Mouse (Mus musculus) Muller cell, postnatal 12 days (primary cell): Measurements from ENCODE around the gene Akr1c12.
A peak's percentile ranks its signal among the peaks of the same experiment; 100 is the strongest.
"Not testable (repeated sequence)": the region's sequence is repeated elsewhere in the genome, so short reads cannot be mapped to it uniquely, and the experiment has no call there.

ENCODE experiments used
- DNase-seq: peaks from one replicate; pipeline ENCODE4 v3.0.0-alpha.2; 2015; ENCODE audit errors: inconsistent ontology term

Gene Akr1c12

GRCm38 (mm10) chr13:4279284-4279683 is at the start of gene Akr1c12:
Akr1c12 (minus strand) TSS chr13:4279433.
- no peak for DNase-seq

DNA sequence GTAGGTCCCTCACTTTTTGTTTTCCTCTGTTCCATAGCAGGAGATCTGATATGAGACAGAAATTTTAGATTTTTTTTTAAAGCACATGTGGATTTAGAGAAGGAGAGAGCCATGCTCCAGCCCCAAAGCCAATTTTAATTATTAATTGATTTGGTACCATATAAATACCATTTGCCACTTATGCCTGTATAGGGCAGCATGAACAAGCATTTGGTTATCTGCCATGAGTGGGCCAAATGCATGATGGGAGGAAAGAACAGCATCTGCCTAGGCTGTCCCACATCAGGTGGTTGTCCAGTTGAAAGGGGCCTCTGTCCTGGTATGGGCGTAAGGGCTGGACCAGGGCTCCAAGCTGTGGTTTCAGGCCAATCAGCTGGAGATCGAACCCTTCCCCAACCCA is 39.5 kb upstream of the Akr1c12 start:
- no peak for DNase-seq

- no peak for DNase-seq
These were observed 34.7 kb upstream of the Akr1c12 start for GRCm38 (mm10) chr13:4313907-4314306.

- peak; percentile 73 for DNase-seq
These were observed 25.8 kb upstream of the Akr1c12 start for GRCm38 (mm10) chr13:4304861-4305565.

DNA sequence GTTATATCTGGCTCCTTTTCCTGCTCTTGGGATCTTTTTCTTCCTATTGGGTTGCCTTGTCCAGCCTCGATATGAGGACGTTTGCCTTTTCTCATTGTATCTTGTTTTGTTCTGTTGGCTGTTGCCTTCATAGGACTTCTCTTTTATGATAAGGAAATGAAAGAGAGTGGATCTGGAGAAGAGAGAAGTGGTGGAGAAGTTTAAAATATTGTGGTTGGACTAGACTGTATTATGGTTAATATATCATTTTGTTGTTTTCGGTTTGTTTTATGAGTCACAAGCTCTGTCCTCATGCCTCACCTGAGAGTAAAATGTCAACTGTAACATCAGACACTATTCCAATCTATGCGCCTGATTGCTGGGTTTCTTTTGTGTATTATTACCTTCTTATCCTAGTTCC is 17.8 kb upstream of the Akr1c12 start:
- no peak for DNase-seq

GRCm38 (mm10) chr13:4281471-4282412 is 2.5 kb upstream of the Akr1c12 start:
- peak; percentile 9 for DNase-seq

- DNase-seq = no peak
These were observed 1.7 kb downstream of the Akr1c12 start for GRCm38 (mm10) chr13:4277526-4277925.

- DNase-seq = no peak
These were observed 8.4 kb downstream of the Akr1c12 start for GRCm38 (mm10) chr13:4270860-4271259.

- not testable (repeated sequence) for DNase-seq
These were observed 13.8 kb downstream of the Akr1c12 start for GRCm38 (mm10) chr13:4265455-4265854.

- DNase-seq = no peak
These were observed 14.2 kb downstream of the Akr1c12 start for GRCm38 (mm10) chr13:4265047-4265446.

DNA sequence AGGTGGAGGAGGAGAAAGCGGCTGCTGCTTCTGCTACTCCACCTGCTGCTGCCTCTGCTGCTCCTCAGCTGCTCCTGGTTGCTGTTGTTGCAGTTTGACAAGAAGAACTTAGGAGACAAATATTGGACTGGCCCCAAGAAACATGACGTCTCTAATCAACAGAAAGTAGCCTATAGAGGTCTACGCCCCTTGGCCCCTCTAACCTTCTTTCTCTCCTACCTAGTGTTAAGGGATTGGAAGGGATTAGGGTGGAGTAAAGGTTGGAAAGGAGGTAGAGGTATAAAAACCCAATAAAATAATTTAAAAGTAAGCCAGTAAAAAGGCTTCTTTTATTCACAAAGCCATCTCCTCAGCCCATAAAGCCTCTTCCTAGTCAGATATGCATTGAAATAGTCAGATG is 14.6 kb downstream of the Akr1c12 start:
- no peak for DNase-seq

- no peak for DNase-seq
These were observed 21.9 kb downstream of the Akr1c12 start for GRCm38 (mm10) chr13:4257349-4257748.

- not testable (repeated sequence) for DNase-seq
These were observed 22.3 kb downstream of the Akr1c12 start for GRCm38 (mm10) chr13:4256894-4257293.

DNA sequence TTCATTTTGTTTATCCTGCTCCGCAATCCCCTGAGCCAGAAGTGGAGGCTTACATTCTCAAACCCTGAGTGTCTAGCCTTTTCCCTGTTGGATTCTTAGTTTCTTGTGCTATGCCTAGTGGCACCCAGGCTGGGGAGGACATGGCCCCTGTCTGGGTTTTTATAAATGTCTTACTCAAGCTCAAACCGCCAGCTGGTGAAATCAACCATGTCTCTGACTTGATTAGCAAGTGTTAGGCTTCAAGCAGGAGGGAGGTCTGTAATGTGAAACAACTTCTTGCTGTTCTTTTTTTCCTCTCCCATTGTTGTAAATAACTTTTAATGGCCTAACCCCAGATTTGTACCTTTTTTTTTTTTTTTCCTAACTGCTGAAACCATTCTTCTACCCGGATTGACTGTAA is 29.9 kb downstream of the Akr1c12 start:
- DNase-seq = no peak

GRCm38 (mm10) chr13:4244861-4245559 is 34.2 kb downstream of the Akr1c12 start:
- DNase-seq = peak; percentile 27

- no peak for DNase-seq
These were observed 45.6 kb downstream of the Akr1c12 start for GRCm38 (mm10) chr13:4233536-4234172.

GRCm38 (mm10) chr13:4233135-4233534 is 46.1 kb downstream of the Akr1c12 start:
- no peak for DNase-seq

DNA sequence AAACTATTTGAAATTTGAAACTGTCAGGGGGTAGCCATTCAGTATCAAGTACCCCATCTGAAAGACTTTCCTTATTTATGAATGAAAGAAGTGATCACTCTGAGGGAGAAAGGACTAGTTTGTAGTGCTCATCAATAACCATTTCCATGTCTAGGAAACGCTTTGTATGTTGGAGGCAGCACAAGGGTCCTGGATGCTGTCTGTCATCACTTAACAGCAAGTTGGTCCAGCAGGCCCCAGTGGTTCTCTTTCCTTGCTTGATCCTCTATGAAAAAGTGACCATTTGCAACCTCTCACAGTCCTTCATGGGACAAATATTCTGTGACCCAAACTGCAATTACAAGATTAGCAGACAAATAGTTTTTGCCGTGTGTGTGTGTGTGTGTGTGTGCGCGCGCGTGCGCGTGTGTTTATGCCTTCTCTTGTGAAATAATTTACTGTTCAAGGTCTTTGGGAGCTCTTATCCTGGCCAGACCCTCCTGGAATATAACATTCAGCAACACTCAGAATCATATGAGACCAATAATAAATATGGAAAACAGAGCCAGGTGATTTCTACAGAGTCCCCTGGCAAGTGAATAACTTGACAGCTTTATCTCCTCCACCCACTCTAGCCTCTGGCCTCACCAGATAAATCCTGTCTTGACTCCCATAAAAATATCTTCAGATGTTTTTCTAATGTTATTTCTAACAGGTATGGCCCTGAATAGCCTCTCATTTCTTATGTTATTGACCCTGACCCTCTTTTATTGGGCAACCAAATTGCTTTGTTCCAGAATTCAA is 48.2 kb downstream of the Akr1c12 start:
- no peak for DNase-seq

GRCm38 (mm10) chr13:4228441-4228840 is 50.8 kb downstream of the Akr1c12 start, which contains the start of gene Akr1c19:
Akr1c19 (plus strand) TSS chr13:4228700.
- no peak for DNase-seq
